Mouse (Mus musculus) heart, embryonic 10.5 days (tissue): Measurements from ENCODE around the gene Fggy. TPM values are rescaled to one million over a fixed set of nuclear protein-coding genes. Genes with fewer than 3 reads are reported as not detected.
A peak's percentile ranks its signal among the peaks of the same experiment; 100 is the strongest.

Experiments used
- DNase-seq: peaks from one replicate; pipeline ENCODE4 v3.0.0-alpha.2; 2017; ENCODE audit warnings: low spot score
- H3K27ac ChIP-seq: fragments of 300-500 bp; sonication (generic); 2 replicates; pipeline ENCODE4 v1.5.1; 2016; ENCODE audit warnings: mild to moderate bottlenecking
- H3K27me3 ChIP-seq: fragments of 300-500 bp; sonication (generic); 2 replicates; pipeline ENCODE4 v1.6.1; 2016; ENCODE audit warnings: mild to moderate bottlenecking; ENCODE audit not compliant: poor library complexity, insufficient read depth, severe bottlenecking
- H3K36me3 ChIP-seq: fragments of 300-500 bp; sonication (generic); 2 replicates; pipeline ENCODE4 v1.6.1; 2016; ENCODE audit warnings: mild to moderate bottlenecking, moderate library complexity
- H3K4me1 ChIP-seq: fragments of 300-500 bp; sonication (generic); 2 replicates; pipeline ENCODE4 v1.6.1; 2016; ENCODE audit warnings: mild to moderate bottlenecking
- H3K4me3 ChIP-seq: fragments of 300-500 bp; sonication (generic); 2 replicates; pipeline ENCODE4 v1.5.1; 2016; ENCODE audit warnings: mild to moderate bottlenecking, moderate library complexity
- H3K9me3 ChIP-seq: fragments of 300-500 bp; sonication (generic); 2 replicates; pipeline ENCODE4 v1.6.1; 2016; ENCODE audit warnings: mild to moderate bottlenecking, moderate library complexity
- WGBS: fragments of 180-500 bp; shearing (Covaris S2); methylation state at CpG from one replicate; pipeline ENCODE4 v1.1.7; 2016; 5-methylcytosine and 5-hydroxymethylcytosine counted together
- polyA plus RNA-seq: library from polyadenylated mRNA; unstranded; fragments of >200 nt; fragmentation: Nextera tagmentation; extraction: Ambion mirVana; gene quantifications from 2 replicates; pipeline ENCODE4 v1.2.1, GENCODE M21; 2016

The Fggy gene
- polyA plus RNA-seq, 1 experiment from 2014 or later = 8.0 TPM

- Histone ChIP-seq H3K4me3 (no peak overlapping the region), H3K27ac (no peak overlapping the region), H3K27me3 (no peaks in the 10 kb centered on the region), H3K4me1 (peaks cover 19% of the 10 kb centered on the region), H3K36me3 (no peaks in the 10 kb centered on the region), H3K9me3 (no peaks in the 10 kb centered on the region)
- DNase-seq = no peak
- 77% methylated on average over 6 of the region's 6 CpGs for WGBS
These were observed 195.4 kb downstream of the Fggy start for GRCm38 (mm10) chr4:95752538-95753188.

- no peak for DNase-seq
- 0 out of 2 replicates have a peak, but pooled peaks cover 3% of the 10 kb centered on the region for H3K4me1 ChIP-seq
- no peak overlapping the region for H3K27ac ChIP-seq
- no peak overlapping the region for H3K4me3 ChIP-seq
- 42% methylated on average over 5 of the region's 5 CpGs for WGBS
- no peaks in the 10 kb centered on the region for H3K9me3 ChIP-seq
- H3K27me3 ChIP-seq = no peaks in the 10 kb centered on the region
- no peaks in the 10 kb centered on the region for H3K36me3 ChIP-seq
These were observed 201.9 kb downstream of the Fggy start for GRCm38 (mm10) chr4:95759027-95759731.

- WGBS = 71% methylated on average over 2 of the region's 2 CpGs
- Histone ChIP-seq H3K27me3 (no peaks in the 10 kb centered on the region), H3K36me3 (no peaks in the 10 kb centered on the region), H3K9me3 (no peaks in the 10 kb centered on the region), H3K4me3 (no peak overlapping the region), H3K4me1 (peaks cover 12% of the 10 kb centered on the region; the same call in 1 of the 2 replicates), H3K27ac (no peak overlapping the region)
- no peak for DNase-seq
These were observed 208.1 kb downstream of the Fggy start for GRCm38 (mm10) chr4:95765359-95765758.

GRCm38 (mm10) chr4:95770469-95770868, 213.2 kb downstream of the Fggy start:
- H3K36me3 ChIP-seq = no peaks in the 10 kb centered on the region
- WGBS = 72% methylated on average over 5 of the region's 5 CpGs

GRCm38 (mm10) chr4:95771542-95771941, 214.2 kb downstream of the Fggy start:
- Histone ChIP-seq H3K4me3 (no peak overlapping the region), H3K4me1 (peaks cover 22% of the 10 kb centered on the region), H3K9me3 (no peaks in the 10 kb centered on the region), H3K27ac (0 out of 2 replicates have a peak overlapping the region, but pooled peaks have one; percentile 0), H3K36me3 (no peaks in the 10 kb centered on the region), H3K27me3 (no peaks in the 10 kb centered on the region)
- 91% methylated on average over 3 of the region's 3 CpGs for WGBS
- no peak for DNase-seq

More at GRCm38 (mm10) chr4:95770469-95770868, 213.2 kb downstream of the Fggy start:
- Histone ChIP-seq H3K9me3 (no peaks in the 10 kb centered on the region), H3K4me1 (peaks cover 22% of the 10 kb centered on the region), H3K27me3 (no peaks in the 10 kb centered on the region), H3K27ac (no peak overlapping the region), H3K4me3 (no peak overlapping the region)
- DNase-seq = no peak

GRCm38 (mm10) chr4:95771945-95772344, 214.6 kb downstream of the Fggy start:
- Histone ChIP-seq H3K36me3 (no peaks in the 10 kb centered on the region), H3K4me1 (peaks cover 22% of the 10 kb centered on the region), H3K9me3 (no peaks in the 10 kb centered on the region), H3K27ac (0 out of 2 replicates have a peak overlapping the region, but pooled peaks have one; percentile 0), H3K4me3 (no peak overlapping the region), H3K27me3 (no peaks in the 10 kb centered on the region)
- DNase-seq = no peak
- WGBS = 57% methylated on average over 4 of the region's 4 CpGs

- H3K9me3 ChIP-seq = no peaks in the 10 kb centered on the region
- no peaks in the 10 kb centered on the region for H3K36me3 ChIP-seq
- DNase-seq = no peak
- no peaks in the 10 kb centered on the region for H3K27me3 ChIP-seq
- no peak overlapping the region for H3K27ac ChIP-seq
- 74% methylated on average over 3 of the region's 3 CpGs for WGBS
- no peak overlapping the region for H3K4me3 ChIP-seq
- peaks cover 19% of the 10 kb centered on the region for H3K4me1 ChIP-seq
These were observed 215.4 kb downstream of the Fggy start for GRCm38 (mm10) chr4:95772663-95773062.

- H3K4me1 ChIP-seq = peaks cover 10% of the 10 kb centered on the region
- H3K36me3 ChIP-seq = no peaks in the 10 kb centered on the region
- no peak overlapping the region for H3K27ac ChIP-seq
- no peak overlapping the region for H3K4me3 ChIP-seq
- WGBS = 77% methylated on average over 3 of the region's 3 CpGs
- H3K9me3 ChIP-seq = no peaks in the 10 kb centered on the region
- no peaks in the 10 kb centered on the region for H3K27me3 ChIP-seq
- no peak for DNase-seq
These were observed 218.3 kb downstream of the Fggy start for GRCm38 (mm10) chr4:95775574-95775973.

- Histone ChIP-seq H3K4me3 (no peak overlapping the region), H3K36me3 (no peaks in the 10 kb centered on the region), H3K9me3 (no peaks in the 10 kb centered on the region), H3K4me1 (peaks cover 10% of the 10 kb centered on the region), H3K27me3 (no peaks in the 10 kb centered on the region), H3K27ac (no peak overlapping the region)
- WGBS = 82% methylated on average over 2 of the region's 2 CpGs
- DNase-seq = no peak
These were observed 220.5 kb downstream of the Fggy start for GRCm38 (mm10) chr4:95777839-95778238.

GRCm38 (mm10) chr4:95778528-95778927, 221.2 kb downstream of the Fggy start:
- no peak for DNase-seq
- H3K4me3 ChIP-seq = no peak overlapping the region
- WGBS = 91% methylated on average over 4 of the region's 4 CpGs
- no peaks in the 10 kb centered on the region for H3K36me3 ChIP-seq
- no peaks in the 10 kb centered on the region for H3K9me3 ChIP-seq
- H3K4me1 ChIP-seq = peaks cover 10% of the 10 kb centered on the region
- no peaks in the 10 kb centered on the region for H3K27me3 ChIP-seq
- no peak overlapping the region for H3K27ac ChIP-seq

GRCm38 (mm10) chr4:95784146-95784895, 227.0 kb downstream of the Fggy start:
- no peaks in the 10 kb centered on the region for H3K4me1 ChIP-seq
- no peak overlapping the region for H3K4me3 ChIP-seq
- 78% methylated on average over 4 of the region's 4 CpGs for WGBS

GRCm38 (mm10) chr4:95787609-95788008, 230.3 kb downstream of the Fggy start:
- no peaks in the 10 kb centered on the region for H3K9me3 ChIP-seq
- no peak for DNase-seq
- no peaks in the 10 kb centered on the region for H3K4me1 ChIP-seq
- WGBS = 35% methylated on average over 2 of the region's 2 CpGs
- H3K27me3 ChIP-seq = no peaks in the 10 kb centered on the region
- no peaks in the 10 kb centered on the region for H3K36me3 ChIP-seq
- H3K4me3 ChIP-seq = no peak overlapping the region
- H3K27ac ChIP-seq = no peak overlapping the region

More at GRCm38 (mm10) chr4:95784146-95784895, 227.0 kb downstream of the Fggy start:
- Histone ChIP-seq H3K27ac (no peak overlapping the region), H3K36me3 (no peaks in the 10 kb centered on the region), H3K9me3 (no peaks in the 10 kb centered on the region), H3K27me3 (no peaks in the 10 kb centered on the region)
- DNase-seq = no peak

- no peak for DNase-seq
- Histone ChIP-seq H3K4me3 (no peak overlapping the region), H3K27me3 (no peaks in the 10 kb centered on the region), H3K27ac (no peak overlapping the region), H3K4me1 (peaks cover 3% of the 10 kb centered on the region), H3K9me3 (no peaks in the 10 kb centered on the region), H3K36me3 (no peaks in the 10 kb centered on the region)
- WGBS = 72% methylated on average over 2 of the region's 2 CpGs
These were observed 231.6 kb downstream of the Fggy start for GRCm38 (mm10) chr4:95788867-95789266.
